Mouse (Mus musculus) megakaryocyte-erythroid progenitor cell, adult 5 weeks (primary cell): ENCODE measurements around the gene Scgb2b20. TPM values are rescaled to one million over a fixed set of nuclear protein-coding genes. Genes with fewer than 3 reads are reported as not detected.

Experiments used
- polyA plus RNA-seq: library from polyadenylated mRNA; stranded (reverse); fragments of >175 nt; gene quantifications from 2 replicates; pipeline ENCODE4 v1.2.3, GENCODE M21; 2012

The Scgb2b20 gene
- not detected in 2 replicates for polyA plus RNA-seq

GRCm38 (mm10) chr7:33366222-33366621, at the start of gene Scgb2b20:
Gene Scgb2b20, minus strand, starts transcription at chr7:33366322.

GRCm38 (mm10) chr7:33372934-33373333, 6.8 kb upstream of the Scgb2b20 start, which contains the start of gene Scgb1b20:
Gene Scgb1b20, plus strand, starts transcription at chr7:33373234.

Other genes with a start within 250 kb of the Scgb2b20 start
- gene Scgb2b18, start 192.5 kb downstream of the Scgb2b20 start, polyA plus RNA-seq, result not detected in 2 replicates
- not detected in 2 replicates for gene Scgb1b18, start 180.8 kb downstream of the Scgb2b20 start, polyA plus RNA-seq
- not detected in 2 replicates for gene Scgb2b19, start 86.0 kb downstream of the Scgb2b20 start, polyA plus RNA-seq
- not detected in 2 replicates for gene Scgb1b19, start 79.0 kb downstream of the Scgb2b20 start, polyA plus RNA-seq
- not detected in 2 replicates for gene Scgb1b20, start 6.9 kb upstream of the Scgb2b20 start, polyA plus RNA-seq
- gene Scgb2b21, start 154.1 kb upstream of the Scgb2b20 start, polyA plus RNA-seq, result not detected in 2 replicates